Mouse (Mus musculus) kidney, postnatal 14 days (tissue): Measurements from ENCODE around the gene Pear1.

ENCODE experiments used
- DNase-seq: peaks from one replicate; pipeline ENCODE4 v3.0.0; 2022; ENCODE audit warnings: mixed read lengths

The Pear1 gene

GRCm38 (mm10) chr3:87725396-87726160 lies 98.5 kb downstream of the Pear1 start:
- DNase-seq = no peak

GRCm38 (mm10) chr3:87724556-87724955 lies 99.5 kb downstream of the Pear1 start:
- DNase-seq = no peak

GRCm38 (mm10) chr3:87718525-87718924 lies 105.6 kb downstream of the Pear1 start:
- no peak for DNase-seq
